Mouse (Mus musculus) ES-Bruce4 (cell line): ENCODE results near the gene Ptges.

Source experiments
- CTCF ChIP-seq: IDR thresholded peaks from one replicate; pipeline ENCODE4 v1.8.1; 2011; ENCODE audit warnings: low read depth, low read length
- POLR2A ChIP-seq: IDR thresholded peaks from one replicate; pipeline ENCODE4 v1.8.1; 2011; ENCODE audit warnings: low read length; ENCODE audit not compliant: insufficient read depth

DNA sequence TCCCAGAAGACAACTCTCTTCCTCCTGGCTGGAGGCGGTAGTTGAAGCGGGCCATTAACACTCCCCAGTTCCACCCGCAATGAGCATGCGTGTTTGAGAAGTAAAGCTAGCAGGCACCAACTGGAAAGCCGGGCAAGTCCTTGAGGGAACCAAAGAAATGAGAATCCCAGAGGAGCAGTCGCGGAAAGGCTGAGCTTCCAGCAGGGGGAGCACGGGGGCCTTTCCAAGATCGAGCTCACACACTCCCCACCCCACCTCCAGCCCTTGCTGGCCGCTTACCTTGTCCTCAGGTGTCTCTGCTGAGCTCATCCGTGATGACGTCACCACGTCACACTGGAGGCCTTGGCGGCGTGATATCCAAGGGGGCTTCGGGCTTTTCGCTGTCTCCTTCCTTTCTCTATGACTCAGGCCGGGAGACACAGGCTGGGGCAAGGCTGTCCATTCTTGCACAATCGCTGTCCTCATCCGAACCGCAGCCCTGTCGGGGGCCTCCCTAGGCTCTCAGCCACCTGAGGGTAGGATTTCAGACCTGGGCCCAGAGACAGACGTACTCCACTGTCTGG lies at the start of gene Ptges:
- peak; percentile 64 for TF ChIP-seq CTCF
- no peak for TF ChIP-seq POLR2A
